Mouse (Mus musculus) heart, embryonic 16.5 days (tissue): Measurements from ENCODE around the gene D6Ertd527e. TPM values are rescaled to one million over a fixed set of nuclear protein-coding genes. Genes with fewer than 3 reads are reported as not detected.

Source experiments
- ATAC-seq: fragments of 200-750 bp; cut with Nextera tagmentation; replicated peaks from 2 replicates; pipeline ENCODE4 v1.8.0; 2017; ENCODE audit warnings: moderate number of reproducible peaks; ENCODE audit not compliant: insufficient read depth, low FRiP score; ENCODE audit errors: extremely low read depth
- H3K27ac ChIP-seq: fragments of 300-500 bp; sonication (generic); 2 replicates; pipeline ENCODE4 v1.5.1; 2014; ENCODE audit warnings: mild to moderate bottlenecking, low read length, control low read depth, moderate library complexity
- H3K27me3 ChIP-seq: fragments of 300-500 bp; sonication (generic); 2 replicates; pipeline ENCODE4 v1.6.1; 2014; ENCODE audit warnings: low read length, mixed read lengths; ENCODE audit not compliant: control insufficient read depth, insufficient read depth
- H3K36me3 ChIP-seq: fragments of 300-500 bp; sonication (generic); 2 replicates; pipeline ENCODE4 v1.6.1; 2014; ENCODE audit not compliant: control insufficient read depth, insufficient read depth
- H3K4me1 ChIP-seq: fragments of 300-500 bp; sonication (generic); 2 replicates; pipeline ENCODE4 v1.6.1; 2014; ENCODE audit warnings: low read length, mixed read lengths; ENCODE audit not compliant: control insufficient read depth, insufficient read depth
- H3K4me2 ChIP-seq: fragments of 300-500 bp; sonication (generic); 2 replicates; pipeline ENCODE4 v1.6.1; 2014; ENCODE audit warnings: low read depth, mild to moderate bottlenecking, control low read depth, low read length
- H3K4me3 ChIP-seq: fragments of 300-500 bp; sonication (generic); 2 replicates; pipeline ENCODE4 v1.5.1; 2014; ENCODE audit warnings: mild to moderate bottlenecking, control low read depth, low read length
- H3K9ac ChIP-seq: fragments of 300-500 bp; sonication (generic); 2 replicates; pipeline ENCODE4 v1.6.1; 2014; ENCODE audit warnings: low read length, control low read depth
- H3K9me3 ChIP-seq: fragments of 300-500 bp; sonication (generic); replicated peaks from 2 replicates; pipeline ENCODE4 v1.6.1; 2016; ENCODE audit warnings: low read length; ENCODE audit not compliant: control insufficient read depth
- WGBS: fragments of 180-500 bp; shearing (Covaris S2); extraction: QIAGEN DNeasy Blood & Tissue Kit; methylation state at CpG from one replicate; pipeline ENCODE4 v1.1.7; 2014; 5-methylcytosine and 5-hydroxymethylcytosine counted together
- polyA plus RNA-seq: library from polyadenylated mRNA; unstranded; fragments of >200 nt; fragmentation: Nextera tagmentation; extraction: Ambion mirVana; gene quantifications from 2 replicates; pipeline ENCODE4 v1.2.1, GENCODE M21; 2015

D6Ertd527e gene
- polyA plus RNA-seq, 1 experiment from 2014 or later: 0.12 TPM

- H3K27ac ChIP-seq: no peak overlapping the region
- H3K9me3 ChIP-seq: no peaks in the 10 kb centered on the region
- no peak for ATAC-seq
- H3K36me3 ChIP-seq: no peaks in the 10 kb centered on the region
- H3K27me3 ChIP-seq: no peaks in the 10 kb centered on the region
- no peak overlapping the region for H3K4me3 ChIP-seq
- H3K4me1 ChIP-seq: no peaks in the 10 kb centered on the region; the same call in 1 of the 2 replicates
- no peak overlapping the region for H3K9ac ChIP-seq
- H3K4me2 ChIP-seq: no peak overlapping the region
- WGBS: 81% methylated on average over 6 of the region's 6 CpGs
These were observed 16.1 kb downstream of the D6Ertd527e start for GRCm38 (mm10) chr6:87120661-87121060.

- Histone ChIP-seq H3K4me2 (no peak overlapping the region), H3K9me3 (no peaks in the 10 kb centered on the region), H3K4me1 (peaks cover 1% of the 10 kb centered on the region), H3K36me3 (no peaks in the 10 kb centered on the region), H3K27ac (no peak overlapping the region), H3K4me3 (no peak overlapping the region), H3K27me3 (no peaks in the 10 kb centered on the region), H3K9ac (no peak overlapping the region)
- ATAC-seq: no peak
- WGBS: 63% methylated on average over 7 of the region's 7 CpGs
These were observed 17.4 kb downstream of the D6Ertd527e start for GRCm38 (mm10) chr6:87121961-87122360.

DNA sequence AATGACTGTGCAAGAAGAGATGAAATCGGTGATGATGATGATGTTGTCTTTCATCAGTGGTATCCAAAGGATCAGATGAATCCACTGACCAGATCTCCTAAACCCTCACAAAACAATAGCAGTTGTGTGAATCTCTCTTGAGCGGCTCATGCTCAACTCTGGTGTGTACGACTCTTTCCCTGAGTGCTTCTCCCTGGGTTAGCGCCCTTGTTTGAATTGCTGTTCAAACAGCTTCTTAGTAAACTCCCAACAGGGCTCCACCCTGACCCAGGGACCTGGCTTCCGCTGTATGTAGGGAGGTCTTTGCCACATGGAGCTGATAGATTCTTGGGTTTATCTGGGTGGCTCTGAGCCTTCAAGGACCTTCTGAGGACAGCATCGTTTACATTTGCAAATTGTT is 18.9 kb downstream of the D6Ertd527e start:
- Histone ChIP-seq H3K27ac (no peak overlapping the region), H3K36me3 (no peaks in the 10 kb centered on the region), H3K9ac (no peak overlapping the region), H3K27me3 (no peaks in the 10 kb centered on the region), H3K4me3 (no peak overlapping the region), H3K9me3 (no peaks in the 10 kb centered on the region), H3K4me2 (no peak overlapping the region), H3K4me1 (peaks cover 6% of the 10 kb centered on the region)
- WGBS: 77% methylated on average over 6 of the region's 6 CpGs
- no peak for ATAC-seq

DNA sequence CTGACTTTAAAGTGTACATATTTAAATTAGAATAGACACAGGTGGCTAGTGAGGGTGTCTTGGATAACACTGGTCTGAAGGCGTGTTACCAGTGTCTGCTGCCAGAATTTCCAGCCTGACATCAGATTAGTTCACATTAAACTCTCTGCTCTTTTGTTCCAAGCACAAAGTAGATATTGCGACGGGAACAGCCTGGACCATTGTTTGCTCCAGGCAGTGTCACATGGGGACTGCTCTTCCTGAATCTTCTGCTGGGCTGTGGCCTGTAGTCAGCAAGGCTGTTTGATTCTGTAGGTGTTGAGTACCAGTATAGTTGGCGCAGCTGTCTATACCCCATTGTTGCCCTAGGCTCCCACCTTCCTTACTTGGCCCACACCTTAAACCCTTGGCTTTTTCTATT is 19.4 kb downstream of the D6Ertd527e start:
- no peak overlapping the region for H3K9ac ChIP-seq
- peaks cover 6% of the 10 kb centered on the region for H3K4me1 ChIP-seq
- no peak for ATAC-seq
- no peaks in the 10 kb centered on the region for H3K9me3 ChIP-seq
- H3K4me3 ChIP-seq: no peak overlapping the region
- no peaks in the 10 kb centered on the region for H3K36me3 ChIP-seq
- WGBS: 71% methylated on average over 4 of the region's 4 CpGs
- no peak overlapping the region for H3K4me2 ChIP-seq
- no peak overlapping the region for H3K27ac ChIP-seq
- H3K27me3 ChIP-seq: no peaks in the 10 kb centered on the region

GRCm38 (mm10) chr6:87127049-87127753 is 22.7 kb downstream of the D6Ertd527e start:
- Histone ChIP-seq H3K4me2 (0 out of 2 replicates have a peak overlapping the region, but pooled peaks have one; percentile 16), H3K9me3 (0 out of 2 replicates have a peak, but pooled peaks cover 2% of the 10 kb centered on the region), H3K4me1 (peaks cover 6% of the 10 kb centered on the region), H3K9ac (no peak overlapping the region), H3K27me3 (no peaks in the 10 kb centered on the region), H3K27ac (no peak overlapping the region), H3K36me3 (no peaks in the 10 kb centered on the region), H3K4me3 (no peak overlapping the region)
- peak; percentile 55; the same call in 1 of the 2 replicates for ATAC-seq
- WGBS: 37% methylated on average over 8 of the region's 8 CpGs

- Histone ChIP-seq H3K4me1 (peaks cover 6% of the 10 kb centered on the region), H3K36me3 (no peaks in the 10 kb centered on the region), H3K4me3 (no peak overlapping the region), H3K27me3 (no peaks in the 10 kb centered on the region), H3K4me2 (no peak overlapping the region), H3K9ac (no peak overlapping the region), H3K27ac (no peak overlapping the region), H3K9me3 (0 out of 2 replicates have a peak, but pooled peaks cover 2% of the 10 kb centered on the region)
- 84% methylated on average over 8 of the region's 8 CpGs for WGBS
- ATAC-seq: no peak
These were observed 25.3 kb downstream of the D6Ertd527e start for GRCm38 (mm10) chr6:87129861-87130260.

- Histone ChIP-seq H3K27me3 (no peaks in the 10 kb centered on the region), H3K36me3 (no peaks in the 10 kb centered on the region), H3K9me3 (0 out of 2 replicates have a peak, but pooled peaks cover 2% of the 10 kb centered on the region), H3K27ac (no peak overlapping the region), H3K9ac (no peak overlapping the region), H3K4me3 (no peak overlapping the region), H3K4me2 (no peak overlapping the region), H3K4me1 (peaks cover 6% of the 10 kb centered on the region)
- WGBS: 88% methylated on average over 7 of the region's 7 CpGs
- no peak for ATAC-seq
These were observed 26.1 kb downstream of the D6Ertd527e start for GRCm38 (mm10) chr6:87130628-87131027.

DNA sequence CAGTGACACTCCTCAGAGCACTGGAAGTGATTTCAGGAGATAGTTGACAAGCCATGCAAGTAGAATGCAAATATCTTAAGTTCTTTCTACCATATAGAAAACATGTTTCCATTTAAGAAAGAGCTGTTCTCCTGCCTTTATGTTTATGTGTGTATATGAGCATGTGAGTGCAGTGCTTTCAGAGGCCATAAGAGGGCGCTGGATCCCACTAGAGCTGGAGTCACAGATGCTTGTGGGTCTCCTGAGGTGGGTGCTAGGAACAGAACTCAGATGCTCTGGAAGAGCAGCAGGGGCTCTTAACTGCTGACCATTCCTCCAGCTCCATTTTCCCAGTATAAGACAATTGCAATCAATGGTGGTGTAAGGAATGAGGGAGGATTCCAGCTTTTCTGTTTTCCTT is 26.5 kb downstream of the D6Ertd527e start:
- Histone ChIP-seq H3K9me3 (0 out of 2 replicates have a peak, but pooled peaks cover 2% of the 10 kb centered on the region), H3K4me1 (peaks cover 6% of the 10 kb centered on the region), H3K4me3 (no peak overlapping the region), H3K4me2 (no peak overlapping the region), H3K36me3 (no peaks in the 10 kb centered on the region), H3K9ac (no peak overlapping the region), H3K27me3 (no peaks in the 10 kb centered on the region), H3K27ac (no peak overlapping the region)
- no peak for ATAC-seq
- 50% methylated on average over 1 of the region's 1 CpGs for WGBS

- Histone ChIP-seq H3K4me3 (no peak overlapping the region), H3K36me3 (no peaks in the 10 kb centered on the region), H3K4me1 (no peaks in the 10 kb centered on the region), H3K9ac (no peak overlapping the region), H3K27me3 (no peaks in the 10 kb centered on the region), H3K4me2 (no peak overlapping the region), H3K27ac (no peak overlapping the region), H3K9me3 (0 out of 2 replicates have a peak, but pooled peaks cover 2% of the 10 kb centered on the region)
- ATAC-seq: no peak
- WGBS: 79% methylated on average over 3 of the region's 3 CpGs
These were observed 29.0 kb downstream of the D6Ertd527e start for GRCm38 (mm10) chr6:87133520-87133919.
